Mouse (Mus musculus): Measurements from ENCODE around the gene Cacna2d1. TPM values are rescaled to one million over a fixed set of nuclear protein-coding genes. Genes with fewer than 3 reads are reported as not detected.

The Cacna2d1 gene
- 0.10 TPM in 1 of 2 replicates, not detected in the other for total RNA-seq (2017)

- ATAC-seq (replicated peaks in 1 of 2; ENCODE audit: insufficient read depth in 1 of 2, low FRiP score in 2 of 2, low TSS enrichment in 1 of 2, low read depth in 1 of 2, poor library complexity in 2 of 2, severe bottlenecking in 2 of 2): peak; percentile 27 to 43; a peak in 1 of 4 replicates
These were observed at the start of gene Cacna2d1 for GRCm38 (mm10) chr5:15934376-15935233. TSS of gene Cacna2d1 (plus strand) at chr5:15934691.

- no peak for ATAC-seq (replicated peaks in 1 of 2; ENCODE audit: insufficient read depth in 1 of 2, low FRiP score in 2 of 2, low TSS enrichment in 1 of 2, low read depth in 1 of 2, poor library complexity in 2 of 2, severe bottlenecking in 2 of 2)
These were observed 39.4 kb upstream of the Cacna2d1 start for GRCm38 (mm10) chr5:15895098-15895497.

GRCm38 (mm10) chr5:15896706-15897105 is 37.8 kb upstream of the Cacna2d1 start:
- no peak for ATAC-seq (replicated peaks in 1 of 2; ENCODE audit: insufficient read depth in 1 of 2, low FRiP score in 2 of 2, low TSS enrichment in 1 of 2, low read depth in 1 of 2, poor library complexity in 2 of 2, severe bottlenecking in 2 of 2)

- ATAC-seq (replicated peaks in 1 of 2; ENCODE audit: insufficient read depth in 1 of 2, low FRiP score in 2 of 2, low TSS enrichment in 1 of 2, low read depth in 1 of 2, poor library complexity in 2 of 2, severe bottlenecking in 2 of 2): no peak
These were observed 28.0 kb upstream of the Cacna2d1 start for GRCm38 (mm10) chr5:15906446-15906845.

- no peak for ATAC-seq (replicated peaks in 1 of 2; ENCODE audit: insufficient read depth in 1 of 2, low FRiP score in 2 of 2, low TSS enrichment in 1 of 2, low read depth in 1 of 2, poor library complexity in 2 of 2, severe bottlenecking in 2 of 2)
These were observed 19.6 kb upstream of the Cacna2d1 start for GRCm38 (mm10) chr5:15914931-15915330.

- ATAC-seq (replicated peaks in 1 of 2; ENCODE audit: insufficient read depth in 1 of 2, low FRiP score in 2 of 2, low TSS enrichment in 1 of 2, low read depth in 1 of 2, poor library complexity in 2 of 2, severe bottlenecking in 2 of 2): no peak
These were observed 6.0 kb upstream of the Cacna2d1 start for GRCm38 (mm10) chr5:15928506-15928905.

- ATAC-seq (replicated peaks in 1 of 2; ENCODE audit: insufficient read depth in 1 of 2, low FRiP score in 2 of 2, low TSS enrichment in 1 of 2, low read depth in 1 of 2, poor library complexity in 2 of 2, severe bottlenecking in 2 of 2): no peak
These were observed 1.5 kb upstream of the Cacna2d1 start for GRCm38 (mm10) chr5:15933017-15933416.

GRCm38 (mm10) chr5:15933581-15934375 is 713 bp upstream of the Cacna2d1 start:
- peak; percentile 7 to 11; a peak in 1 of 4 replicates for ATAC-seq (replicated peaks in 1 of 2; ENCODE audit: insufficient read depth in 1 of 2, low FRiP score in 2 of 2, low TSS enrichment in 1 of 2, low read depth in 1 of 2, poor library complexity in 2 of 2, severe bottlenecking in 2 of 2)

GRCm38 (mm10) chr5:15935234-15935728 is 790 bp downstream of the Cacna2d1 start:
- ATAC-seq (replicated peaks in 1 of 2; ENCODE audit: insufficient read depth in 1 of 2, low FRiP score in 2 of 2, low TSS enrichment in 1 of 2, low read depth in 1 of 2, poor library complexity in 2 of 2, severe bottlenecking in 2 of 2): peak in 1 of 2 experiments; percentile 32; a peak in 1 of 4 replicates

- ATAC-seq (replicated peaks in 1 of 2; ENCODE audit: insufficient read depth in 1 of 2, low FRiP score in 2 of 2, low TSS enrichment in 1 of 2, low read depth in 1 of 2, poor library complexity in 2 of 2, severe bottlenecking in 2 of 2): no peak
These were observed 1.6 kb downstream of the Cacna2d1 start for GRCm38 (mm10) chr5:15935831-15936710.

- no peak for ATAC-seq (replicated peaks in 1 of 2; ENCODE audit: insufficient read depth in 1 of 2, low FRiP score in 2 of 2, low TSS enrichment in 1 of 2, low read depth in 1 of 2, poor library complexity in 2 of 2, severe bottlenecking in 2 of 2)
These were observed 6.8 kb downstream of the Cacna2d1 start for GRCm38 (mm10) chr5:15941191-15941725.

- no peak for ATAC-seq (replicated peaks in 1 of 2; ENCODE audit: insufficient read depth in 1 of 2, low FRiP score in 2 of 2, low TSS enrichment in 1 of 2, low read depth in 1 of 2, poor library complexity in 2 of 2, severe bottlenecking in 2 of 2)
These were observed 7.6 kb downstream of the Cacna2d1 start for GRCm38 (mm10) chr5:15942051-15942450.

GRCm38 (mm10) chr5:15948290-15949037 is 14.0 kb downstream of the Cacna2d1 start:
- no peak for ATAC-seq (replicated peaks in 1 of 2; ENCODE audit: insufficient read depth in 1 of 2, low FRiP score in 2 of 2, low TSS enrichment in 1 of 2, low read depth in 1 of 2, poor library complexity in 2 of 2, severe bottlenecking in 2 of 2)

GRCm38 (mm10) chr5:15959760-15960159 is 25.3 kb downstream of the Cacna2d1 start:
- ATAC-seq (replicated peaks in 1 of 2; ENCODE audit: insufficient read depth in 1 of 2, low FRiP score in 2 of 2, low TSS enrichment in 1 of 2, low read depth in 1 of 2, poor library complexity in 2 of 2, severe bottlenecking in 2 of 2): no peak

GRCm38 (mm10) chr5:15961866-15962265 is 27.4 kb downstream of the Cacna2d1 start:
- no peak for ATAC-seq (replicated peaks in 1 of 2; ENCODE audit: insufficient read depth in 1 of 2, low FRiP score in 2 of 2, low TSS enrichment in 1 of 2, low read depth in 1 of 2, poor library complexity in 2 of 2, severe bottlenecking in 2 of 2)

GRCm38 (mm10) chr5:15966888-15967287 is 32.4 kb downstream of the Cacna2d1 start:
- no peak for ATAC-seq (replicated peaks in 1 of 2; ENCODE audit: insufficient read depth in 1 of 2, low FRiP score in 2 of 2, low TSS enrichment in 1 of 2, low read depth in 1 of 2, poor library complexity in 2 of 2, severe bottlenecking in 2 of 2)

All from hematopoietic stem cell, adult 5-6 weeks (primary cell).